Mouse (Mus musculus): ENCODE data around the gene Tulp3. TPM values are rescaled to one million over a fixed set of nuclear protein-coding genes. Genes with fewer than 3 reads are reported as not detected.
A peak's percentile ranks its signal among the peaks of the same experiment; 100 is the strongest.
"Not testable (repeated sequence)": the region's sequence is repeated elsewhere in the genome, so short reads cannot be mapped to it uniquely, and the experiment has no call there.

Tulp3 gene
- 10 to 100 TPM; 21.8 to 24.7 TPM for total RNA-seq (2021)

DNA sequence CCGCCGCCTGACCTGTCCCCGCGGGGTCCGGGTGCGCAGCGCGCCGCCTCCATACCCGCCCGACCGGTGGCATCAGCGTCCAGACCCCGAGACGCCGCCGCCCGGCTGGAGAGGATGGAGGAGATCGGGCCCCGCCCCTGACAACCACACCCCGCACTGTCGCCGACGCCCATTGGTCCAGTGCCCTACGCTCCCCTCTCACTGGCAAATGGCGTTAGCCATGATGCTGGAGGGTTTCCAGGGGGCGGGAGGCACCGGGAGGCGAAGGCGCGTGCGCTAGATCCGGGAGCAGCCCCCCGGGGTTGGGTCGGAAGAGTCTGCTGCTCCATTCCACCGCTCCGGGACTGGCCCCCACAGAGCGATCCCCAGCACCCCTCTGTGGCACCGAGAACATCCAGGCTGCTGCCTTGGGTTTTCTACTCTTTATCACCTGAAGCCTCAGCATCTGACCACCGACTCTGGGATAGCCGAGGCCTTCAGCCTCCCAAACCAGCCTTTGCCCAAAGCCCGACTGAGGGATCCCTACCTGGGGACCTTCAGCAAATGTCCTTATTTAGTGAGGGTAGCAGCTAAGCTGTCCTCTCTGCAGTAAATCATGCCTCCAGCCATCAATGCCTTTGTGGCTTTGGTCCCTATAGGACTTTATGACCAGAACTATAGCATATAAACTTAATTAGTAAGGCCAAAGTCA is at the start of gene Tulp3:
Gene Tulp3, minus strand, starts transcription at position 126 of the 691 bp plus-strand sequence.
- DNase-seq = peak; percentile 99
- intact Hi-C loops (cut with DNase I) = loop anchor here (5.0 kb wide), 1 partner anchor 39 kb away; no protein-coding TSS in a partner anchor

DNA sequence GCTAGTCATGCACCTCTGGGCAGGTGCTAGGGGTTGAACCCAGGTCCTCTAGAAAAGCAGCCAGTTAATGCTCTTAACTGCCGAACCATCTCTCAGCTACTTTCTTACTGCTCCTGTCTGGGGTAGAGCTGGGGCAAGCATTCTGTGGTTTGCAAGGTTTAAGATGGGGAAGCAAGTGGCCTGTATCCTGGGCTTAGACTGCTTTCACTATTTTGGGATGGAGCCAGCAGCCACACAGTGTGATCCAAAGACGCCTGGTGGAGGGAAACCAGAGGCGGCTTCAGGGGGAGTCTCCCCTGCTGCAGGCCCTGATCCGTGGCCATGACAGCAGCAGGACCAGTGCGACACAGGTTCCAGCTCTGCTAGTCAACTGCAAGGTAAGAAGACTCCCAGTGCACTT is 49.1 kb upstream of the Tulp3 start:
- intact Hi-C loops (cut with DNase I) = loop anchor here (5.0 kb wide), 1 partner anchor 172 kb away; no protein-coding TSS in a partner anchor
- DNase-seq = no peak

GRCm38 (mm10) chr6:128399421-128400185 is 44.0 kb upstream of the Tulp3 start:
- peak; percentile 49 for DNase-seq
- intact Hi-C loops (cut with DNase I) = no loop called here

DNA sequence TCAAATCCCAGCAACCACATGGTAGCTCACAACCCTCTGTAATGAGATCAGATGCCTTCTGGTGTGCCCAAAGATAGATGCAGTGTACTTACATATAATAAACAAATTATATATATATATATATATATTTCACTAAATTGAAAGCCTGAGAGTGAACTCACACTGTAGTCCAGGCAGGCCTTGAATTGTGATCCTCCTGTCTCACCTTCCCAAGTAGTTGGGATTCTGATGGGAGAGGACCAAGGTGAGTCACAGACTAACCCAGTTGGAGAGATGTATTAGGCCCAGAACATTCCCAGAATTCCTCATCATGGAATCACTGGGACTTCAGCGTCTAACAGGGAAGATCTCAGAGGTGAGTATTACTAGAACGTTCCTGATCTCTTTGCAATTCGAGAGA is 43.3 kb upstream of the Tulp3 start, which contains the start of gene Nrip2:
Gene Nrip2, plus strand, starts transcription at position 301 of the 400 bp plus-strand sequence.
- intact Hi-C loops (cut with DNase I) = no loop called here
- DNase-seq = no peak

DNA sequence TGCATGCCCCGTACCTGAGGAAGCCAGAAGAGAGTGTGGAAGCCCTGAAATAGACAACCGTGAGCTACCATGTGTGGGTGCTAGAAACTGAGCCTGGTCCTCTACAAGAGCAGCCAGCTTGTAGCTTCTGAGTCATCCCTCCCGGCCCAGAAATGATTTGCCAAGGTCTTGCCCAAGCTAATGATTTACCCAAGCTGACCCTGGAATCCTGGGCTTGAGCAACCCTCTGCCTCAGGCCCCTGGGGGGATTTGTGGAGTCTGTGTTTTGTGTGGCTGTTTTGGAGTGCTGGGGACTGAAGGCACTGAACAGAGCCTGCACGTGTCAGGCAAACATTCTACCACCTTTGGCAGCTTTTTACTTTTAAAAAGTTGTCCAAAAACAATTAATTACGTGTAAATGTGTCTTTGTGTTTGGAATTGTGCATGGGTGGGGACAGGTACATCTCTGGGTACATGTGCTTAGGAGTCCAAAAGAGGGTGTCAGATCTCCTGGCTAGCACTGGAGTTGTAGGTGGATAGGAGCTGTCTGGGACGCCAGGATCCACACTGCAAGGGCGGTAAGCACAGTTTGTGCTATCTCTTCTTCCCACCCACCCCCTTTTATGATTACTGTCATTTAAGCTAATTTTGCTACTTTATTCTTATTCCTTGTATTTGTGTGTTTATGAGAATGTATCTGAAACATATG is 42.1 kb upstream of the Tulp3 start:
- intact Hi-C loops (cut with DNase I) = no loop called here

GRCm38 (mm10) chr6:128390683-128391082 is 35.0 kb upstream of the Tulp3 start:
- intact Hi-C loops (cut with DNase I) = no loop called here
- no peak for DNase-seq

More for the DNA sequence above, 42.1 kb upstream of the Tulp3 start:
- DNase-seq = no peak

DNA sequence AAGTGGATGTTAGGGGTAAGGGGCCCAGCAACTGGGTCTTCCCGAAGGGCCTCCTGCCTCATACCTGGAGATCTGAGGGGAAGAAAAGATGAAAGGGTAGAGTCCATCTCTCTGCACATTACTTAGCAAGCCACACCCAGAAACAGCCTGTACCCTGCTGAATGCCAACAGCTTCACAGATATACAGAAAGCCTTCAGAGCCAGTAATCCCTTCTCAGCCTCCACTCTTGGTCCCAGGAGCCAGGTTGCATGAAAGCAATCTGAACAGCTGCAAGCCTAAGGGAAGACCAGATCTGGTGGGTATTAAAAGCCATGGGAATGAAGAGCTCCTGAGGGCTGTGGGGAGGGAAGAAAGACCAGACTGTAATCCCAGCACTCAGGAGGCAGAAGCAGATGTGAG is 33.5 kb upstream of the Tulp3 start:
- intact Hi-C loops (cut with DNase I) = loop anchor here (2.0 kb wide), 1 partner anchor 24 kb away; no protein-coding TSS in a partner anchor
- DNase-seq = no peak

- DNase-seq = no peak
Observed at GRCm38 (mm10) chr6:128385026-128385425, 29.4 kb upstream of the Tulp3 start.

DNA sequence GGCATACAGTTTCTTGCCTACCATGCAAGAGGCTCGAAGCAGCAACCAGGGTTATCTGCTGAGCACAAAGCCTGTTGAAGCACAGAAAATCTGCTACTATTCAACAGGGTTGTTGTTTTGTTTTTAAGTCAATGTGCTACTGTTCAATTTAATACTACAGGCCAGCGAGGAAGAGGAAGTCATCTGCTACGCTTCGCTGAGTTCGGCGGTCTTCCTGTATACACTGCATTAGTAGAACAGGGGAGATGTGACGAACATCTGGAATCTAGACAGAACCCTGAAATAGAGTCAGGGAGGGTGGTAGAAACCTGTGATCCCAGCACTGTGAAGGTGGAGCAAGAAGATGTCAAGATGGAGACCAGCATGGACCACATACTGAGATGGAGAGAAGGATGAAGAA is 28.1 kb upstream of the Tulp3 start:
- intact Hi-C loops (cut with DNase I) = no loop called here
- DNase-seq = no peak

More at GRCm38 (mm10) chr6:128385026-128385425, 29.4 kb upstream of the Tulp3 start:
- intact Hi-C loops (cut with DNase I) = no loop called here

GRCm38 (mm10) chr6:128381254-128381653 is 25.6 kb upstream of the Tulp3 start:
- DNase-seq = no peak
- intact Hi-C loops (cut with DNase I) = no loop called here

DNA sequence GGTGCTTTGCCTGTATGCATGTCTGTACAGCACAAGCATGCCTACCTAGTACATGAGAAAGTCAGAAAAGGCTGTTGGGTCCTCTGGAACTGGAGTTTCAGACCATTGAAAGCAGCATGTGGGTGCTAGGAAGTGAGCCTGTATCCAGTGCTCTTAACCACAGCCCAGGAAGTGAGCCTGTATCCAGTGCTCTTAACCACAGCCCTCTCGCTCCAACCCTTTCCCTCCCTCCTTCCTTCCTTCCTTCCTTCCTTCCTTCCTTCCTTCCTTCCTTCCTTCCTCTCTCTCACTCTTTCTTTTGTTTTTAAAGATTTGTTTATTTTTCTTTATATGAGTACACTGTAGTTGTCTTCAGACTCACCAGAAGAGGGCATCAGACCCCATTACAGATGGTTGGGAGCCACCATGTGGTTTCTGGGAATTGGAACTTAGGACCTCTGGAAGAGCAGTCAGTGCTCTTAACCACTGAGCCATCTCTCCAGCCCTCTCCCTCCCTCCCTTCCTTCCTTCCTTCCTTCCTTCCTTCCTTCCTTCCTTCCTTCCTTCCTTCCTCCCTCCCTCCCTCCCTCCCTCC is 25.0 kb upstream of the Tulp3 start:
- DNase-seq; intact Hi-C loops (cut with DNase I): not testable (repeated sequence)

- intact Hi-C loops (cut with DNase I) = no loop called here
- DNase-seq = no peak
Observed at GRCm38 (mm10) chr6:128379636-128380035, 24.0 kb upstream of the Tulp3 start.

DNA sequence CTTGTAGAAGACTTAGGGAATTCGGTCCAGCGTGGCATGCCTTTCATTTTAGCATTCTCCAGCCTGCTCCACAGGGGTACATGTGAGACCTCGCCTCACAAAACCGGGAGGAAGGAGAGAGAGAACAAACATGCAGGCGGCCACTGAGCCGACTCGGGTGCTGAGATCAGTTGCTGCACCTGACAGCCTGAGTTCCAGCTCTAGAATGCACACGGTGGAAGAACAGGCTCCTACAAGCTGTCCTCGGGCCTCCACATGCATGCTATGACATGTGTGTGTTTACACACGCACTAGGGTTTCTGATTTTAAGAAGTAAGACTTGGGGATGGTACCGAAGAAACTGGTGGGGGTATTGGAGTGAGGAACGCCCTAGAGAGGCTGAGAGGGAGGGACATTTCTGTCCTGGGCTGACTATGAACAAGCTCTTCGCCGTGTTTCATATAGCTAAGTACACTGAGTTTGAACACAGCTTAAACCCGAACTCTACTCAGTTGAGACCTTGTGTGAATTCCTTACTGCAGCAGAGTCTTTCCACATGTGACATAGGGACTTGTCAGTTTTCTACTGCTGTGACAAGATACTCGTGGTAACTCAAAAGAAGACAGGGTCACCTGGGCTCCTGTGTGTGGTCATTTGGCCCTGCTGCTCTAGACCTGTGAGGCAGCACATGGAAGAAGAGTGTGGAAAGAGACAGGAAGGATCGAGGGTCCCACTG is 20.9 kb upstream of the Tulp3 start:
- no peak for DNase-seq
- intact Hi-C loops (cut with DNase I) = no loop called here

GRCm38 (mm10) chr6:128375192-128375591 is 19.5 kb upstream of the Tulp3 start, which contains the start of the genes Tex52 and Gm44596:
Tex52 (plus strand) TSS chr6:128375456.
Gm44596 (plus strand) TSS chr6:128375503.
- no peak for DNase-seq
- intact Hi-C loops (cut with DNase I) = no loop called here

- intact Hi-C loops (cut with DNase I) = no loop called here
- no peak for DNase-seq
Observed at GRCm38 (mm10) chr6:128370040-128370439, 14.4 kb upstream of the Tulp3 start.

- intact Hi-C loops (cut with DNase I) = no loop called here
- no peak for DNase-seq
Observed at GRCm38 (mm10) chr6:128366466-128366865, 10.8 kb upstream of the Tulp3 start.

- intact Hi-C loops (cut with DNase I) = no loop called here
- DNase-seq = no peak
Observed at GRCm38 (mm10) chr6:128364721-128365120, 9.1 kb upstream of the Tulp3 start.

- peak; percentile 45 for DNase-seq
- intact Hi-C loops (cut with DNase I) = no loop called here
Observed at GRCm38 (mm10) chr6:128363007-128363825, 7.6 kb upstream of the Tulp3 start.

GRCm38 (mm10) chr6:128362381-128363006 is 6.8 kb upstream of the Tulp3 start, which contains the start of the genes Rhno1 and Foxm1:
Rhno1 (minus strand) TSS chr6:128362911.
Foxm1 (plus strand) TSS chr6:128362967.
- DNase-seq = peak; percentile 91
- intact Hi-C loops (cut with DNase I) = no loop called here

Data from left cerebral cortex, postnatal 4 days (tissue).